Mouse (Mus musculus): ENCODE results near the gene Col11a2.

DNA sequence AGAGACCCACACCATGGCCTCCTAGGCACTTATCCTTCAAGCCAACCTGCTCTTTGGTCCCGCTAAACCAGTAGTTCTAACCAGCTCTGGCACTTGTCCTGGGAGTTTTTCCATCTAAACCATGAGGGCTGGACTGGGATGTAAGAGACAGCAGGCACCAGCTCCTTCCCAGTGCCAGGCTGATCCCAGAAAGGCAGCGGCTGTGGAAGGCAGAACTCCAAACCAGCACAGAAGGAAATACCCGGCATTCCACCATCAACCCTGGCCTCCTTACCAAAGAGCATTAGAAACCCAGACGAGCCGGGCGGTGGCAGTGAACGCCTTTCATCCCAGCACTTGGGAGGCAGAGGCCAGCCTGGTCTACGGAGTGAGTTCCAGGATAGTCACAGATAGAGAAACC is 71.1 kb downstream of the Col11a2 start:
- TF ChIP-seq CTCF (IDR thresholded peaks at IDR 0.05; ENCODE audit: borderline replicate concordance, insufficient read depth, low read depth, low read length) (no peak), POLR2A (IDR thresholded peaks at IDR 0.05; ENCODE audit: borderline replicate concordance, insufficient read depth, low read length) (no peak)
